Mouse (Mus musculus) cerebellum, adult 9-11 months (tissue): Measurements from ENCODE around the gene Tpte.
"Not testable (repeated sequence)": the region's sequence is repeated elsewhere in the genome, so short reads cannot be mapped to it uniquely, and the experiment has no call there.

Experiments
- DNase-seq: peaks from one replicate; pipeline ENCODE4 v3.0.0; 2022

The Tpte gene

GRCm38 (mm10) chr8:22282999-22283491 is at the start of gene Tpte:
Tpte (plus strand) TSS chr8:22283441.
- no peak for DNase-seq

- DNase-seq, result no peak
These were observed 40.3 kb upstream of the Tpte start for GRCm38 (mm10) chr8:22242986-22243385.

GRCm38 (mm10) chr8:22245663-22246062 is 37.6 kb upstream of the Tpte start:
- no peak for DNase-seq

- DNase-seq, result no peak
These were observed 35.3 kb upstream of the Tpte start for GRCm38 (mm10) chr8:22247956-22248355.

- DNase-seq, result no peak
These were observed 34.2 kb upstream of the Tpte start for GRCm38 (mm10) chr8:22249080-22249479.

GRCm38 (mm10) chr8:22258946-22259450 is 24.2 kb upstream of the Tpte start:
- no peak for DNase-seq

- DNase-seq, result no peak
These were observed 23.7 kb upstream of the Tpte start for GRCm38 (mm10) chr8:22259531-22259930.

- no peak for DNase-seq
These were observed 23.0 kb upstream of the Tpte start for GRCm38 (mm10) chr8:22260091-22260722.

- DNase-seq, result no peak
These were observed 21.0 kb upstream of the Tpte start for GRCm38 (mm10) chr8:22262267-22262666.

- DNase-seq, result no peak
These were observed 18.9 kb upstream of the Tpte start for GRCm38 (mm10) chr8:22264292-22264691.

GRCm38 (mm10) chr8:22264787-22265186 is 18.5 kb upstream of the Tpte start:
- DNase-seq, result no peak

GRCm38 (mm10) chr8:22265194-22265593 is 18.0 kb upstream of the Tpte start:
- no peak for DNase-seq

GRCm38 (mm10) chr8:22266809-22267208 is 16.4 kb upstream of the Tpte start:
- DNase-seq, result no peak

GRCm38 (mm10) chr8:22273142-22273541 is 10.1 kb upstream of the Tpte start:
- no peak for DNase-seq

- DNase-seq, result no peak
These were observed 8.6 kb upstream of the Tpte start for GRCm38 (mm10) chr8:22274641-22275040.

- no peak for DNase-seq
These were observed 19.1 kb downstream of the Tpte start for GRCm38 (mm10) chr8:22302326-22302725.

- DNase-seq, result no peak
These were observed 19.7 kb downstream of the Tpte start for GRCm38 (mm10) chr8:22302896-22303306.

- DNase-seq, result not testable (repeated sequence)
These were observed 20.8 kb downstream of the Tpte start for GRCm38 (mm10) chr8:22304045-22304444.

- DNase-seq, result no peak
These were observed 23.8 kb downstream of the Tpte start for GRCm38 (mm10) chr8:22306999-22307398.

- no peak for DNase-seq
These were observed 28.2 kb downstream of the Tpte start for GRCm38 (mm10) chr8:22311446-22311845.

GRCm38 (mm10) chr8:22335426-22335825 is 52.2 kb downstream of the Tpte start:
- no peak for DNase-seq

- no peak for DNase-seq
These were observed 76.1 kb downstream of the Tpte start for GRCm38 (mm10) chr8:22359359-22359758.

- no peak for DNase-seq
These were observed 76.6 kb downstream of the Tpte start for GRCm38 (mm10) chr8:22359882-22360281.

- no peak for DNase-seq
These were observed 93.1 kb downstream of the Tpte start for GRCm38 (mm10) chr8:22376311-22376710.

GRCm38 (mm10) chr8:22376903-22377302 is 93.7 kb downstream of the Tpte start:
- DNase-seq, result no peak
